Mouse (Mus musculus): ENCODE results near the gene Fry. TPM values are rescaled to one million over a fixed set of nuclear protein-coding genes. Genes with fewer than 3 reads are reported as not detected.

The Fry gene
- polyA plus RNA-seq, 1 experiment from 2014 or later: 10.2 TPM

DNA sequence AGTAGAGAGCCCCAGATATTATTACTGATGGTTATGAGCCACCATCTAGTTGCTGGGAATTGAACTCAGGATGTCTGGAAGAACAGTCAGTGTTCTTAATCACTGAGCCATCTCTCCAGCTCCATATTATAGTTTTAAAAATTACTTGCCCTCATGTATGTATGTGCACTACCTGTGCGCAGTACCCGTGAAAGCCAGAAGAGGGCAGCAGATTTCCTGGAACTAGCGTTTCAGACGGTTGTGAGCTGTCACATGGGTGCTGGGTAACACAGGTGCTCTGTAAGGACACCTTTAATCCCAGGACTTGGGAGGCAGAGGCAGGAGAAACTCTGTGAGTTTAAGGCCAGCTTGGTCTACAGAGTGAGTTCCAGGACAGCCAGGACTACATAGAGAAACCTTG is 111.3 kb downstream of the Fry start:
- Histone ChIP-seq H3K27me3 (no peaks in the 10 kb centered on the region), H3K9me3 (no peaks in the 10 kb centered on the region), H3K27ac (no peak overlapping the region), H3K4me2 (replicated peaks) (no peak overlapping the region), H3K4me3 (no peak overlapping the region), H3K4me1 (peaks cover 3% of the 10 kb centered on the region; the same call in 1 of the 2 replicates), H3K36me3 (no peaks in the 10 kb centered on the region), H3K9ac (no peak overlapping the region)
- WGBS: 91% methylated on average over 4 of the region's 4 CpGs
- ATAC-seq (ENCODE audit: insufficient number of reproducible peaks, insufficient read depth, low FRiP score, low TSS enrichment): no peak

DNA sequence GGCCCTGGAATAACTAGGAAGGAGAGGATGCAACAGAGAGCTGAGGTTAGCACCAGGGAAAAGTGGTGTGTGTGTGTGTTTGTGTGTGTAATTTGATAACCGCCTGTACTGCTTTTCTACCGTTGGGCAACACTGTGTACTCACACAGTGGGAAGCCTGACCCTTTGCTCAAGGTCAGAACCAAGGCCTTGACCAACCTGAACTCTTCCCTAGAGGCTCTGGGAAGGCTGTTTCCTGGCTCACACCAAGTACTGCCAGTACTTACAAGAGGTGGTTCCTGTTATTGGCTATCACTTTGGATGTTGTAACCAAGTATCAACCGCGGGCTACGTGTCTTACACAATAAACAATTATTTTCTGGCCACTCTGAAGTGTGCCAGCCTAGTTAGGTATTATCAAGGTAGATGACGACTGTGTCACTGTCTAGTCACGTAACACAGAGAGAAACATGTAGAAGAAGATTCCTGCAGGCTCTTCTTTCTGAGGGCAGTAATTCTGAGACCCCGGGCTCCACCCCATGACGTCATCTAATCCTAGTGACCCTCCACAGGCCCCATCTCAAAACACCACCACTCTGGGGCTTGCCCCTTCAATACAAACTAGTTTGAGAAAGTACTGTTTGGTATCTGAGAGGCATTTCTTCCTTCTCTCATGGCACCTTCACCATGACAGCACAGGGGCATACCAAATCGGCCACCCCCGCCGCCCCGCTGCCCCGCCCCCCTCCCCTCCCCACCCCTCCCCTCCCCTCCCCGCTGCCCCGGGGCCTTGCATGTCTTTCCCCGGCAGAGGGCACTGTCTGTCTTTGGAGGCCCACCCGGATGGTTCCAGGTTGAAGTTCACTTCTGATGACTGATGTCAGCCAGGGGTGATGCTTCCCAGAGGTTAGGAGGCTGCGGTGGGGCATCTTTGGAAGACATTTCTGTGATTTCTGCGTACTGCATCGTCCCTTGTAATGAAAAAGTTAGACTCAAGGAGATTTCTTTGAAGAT is 114.0 kb downstream of the Fry start:
- H3K4me3 ChIP-seq: 0 out of 2 replicates have a peak overlapping the region, but pooled peaks have one; percentile 15
- peaks cover 3% of the 10 kb centered on the region; the same call in 1 of the 2 replicates for H3K4me1 ChIP-seq
- 31% methylated on average over 19 of the region's 21 CpGs for WGBS
- no peaks in the 10 kb centered on the region for H3K27me3 ChIP-seq
- no peak overlapping the region for H3K9ac ChIP-seq
- peak overlapping the region; percentile 36 for H3K4me2 ChIP-seq (replicated peaks)
- H3K9me3 ChIP-seq: no peaks in the 10 kb centered on the region
- H3K27ac ChIP-seq: no peak overlapping the region
- peak; percentile 38; the same call in 1 of the 2 replicates for ATAC-seq (ENCODE audit: insufficient number of reproducible peaks, insufficient read depth, low FRiP score, low TSS enrichment)
- no peaks in the 10 kb centered on the region for H3K36me3 ChIP-seq

DNA sequence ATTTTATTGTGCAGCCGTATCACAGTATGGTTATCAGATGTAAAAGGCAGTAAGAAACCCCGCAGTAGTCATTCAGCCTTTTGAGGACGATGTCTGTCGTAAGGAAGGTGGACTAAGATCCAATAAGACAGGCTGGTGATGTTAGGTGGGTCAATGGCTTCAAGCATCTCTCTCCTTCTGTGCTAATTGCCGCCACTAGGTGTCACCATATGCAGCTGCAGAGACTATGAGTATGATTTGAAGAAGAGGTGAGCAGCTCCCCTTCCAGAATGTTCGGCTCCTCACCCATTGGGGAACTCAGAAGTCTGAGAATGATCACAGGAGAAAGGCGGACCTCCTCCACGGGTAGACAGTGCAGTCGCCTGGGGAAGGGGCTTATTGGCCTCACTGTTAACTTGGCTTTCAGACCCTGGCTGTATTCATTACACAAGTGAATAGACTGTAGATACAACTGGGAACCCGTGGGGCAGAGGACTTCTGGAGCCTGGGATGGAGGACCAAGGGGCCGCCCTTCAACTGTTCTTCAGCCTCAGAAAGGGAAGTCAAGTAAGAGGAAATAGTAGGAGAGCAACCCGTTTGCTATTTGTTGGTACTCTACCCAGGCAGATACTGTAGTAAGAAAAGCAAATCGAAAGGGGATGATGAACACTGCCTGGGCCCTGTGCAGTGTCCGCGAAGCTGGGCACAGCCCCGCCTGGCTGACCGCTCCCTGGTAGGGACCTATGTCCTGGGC is 114.9 kb downstream of the Fry start:
- 59% methylated on average over 17 of the region's 17 CpGs for WGBS
- ATAC-seq (ENCODE audit: insufficient number of reproducible peaks, insufficient read depth, low FRiP score, low TSS enrichment): 0 out of 2 replicates have a peak, but pooled peaks have one; percentile 50

DNA sequence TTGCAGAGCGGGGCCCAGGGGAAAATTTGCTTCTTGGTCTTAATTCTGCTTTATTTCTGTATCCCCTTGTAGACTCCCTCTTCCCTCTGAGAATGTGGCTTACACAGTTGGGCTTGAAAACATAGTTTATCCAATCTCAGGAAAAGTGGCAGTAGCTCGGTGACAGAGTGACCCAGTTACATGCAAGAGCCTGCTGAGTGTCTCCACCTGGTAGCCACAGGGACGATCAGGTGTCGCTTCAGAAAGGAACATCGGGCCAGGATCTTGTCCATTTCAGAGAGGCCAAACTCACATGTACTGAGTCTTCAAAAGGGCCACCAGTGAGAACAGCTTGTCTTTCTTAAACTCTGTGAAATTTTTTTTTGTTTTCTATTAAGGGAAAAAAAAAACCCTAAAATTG is 117.5 kb downstream of the Fry start:
- no peaks in the 10 kb centered on the region for H3K9me3 ChIP-seq
- no peak overlapping the region for H3K4me2 ChIP-seq (replicated peaks)
- H3K9ac ChIP-seq: no peak overlapping the region
- H3K4me1 ChIP-seq: peaks cover 3% of the 10 kb centered on the region; the same call in 1 of the 2 replicates
- 88% methylated on average over 5 of the region's 5 CpGs for WGBS
- no peak for ATAC-seq (ENCODE audit: insufficient number of reproducible peaks, insufficient read depth, low FRiP score, low TSS enrichment)
- no peak overlapping the region for H3K4me3 ChIP-seq
- no peaks in the 10 kb centered on the region for H3K27me3 ChIP-seq
- no peak overlapping the region for H3K27ac ChIP-seq
- no peaks in the 10 kb centered on the region for H3K36me3 ChIP-seq

More for the DNA sequence above, 114.9 kb downstream of the Fry start:
- Histone ChIP-seq H3K4me1 (peaks cover 3% of the 10 kb centered on the region; the same call in 1 of the 2 replicates), H3K4me3 (no peak overlapping the region), H3K9ac (no peak overlapping the region), H3K36me3 (no peaks in the 10 kb centered on the region), H3K27ac (no peak overlapping the region), H3K9me3 (no peaks in the 10 kb centered on the region), H3K27me3 (no peaks in the 10 kb centered on the region), H3K4me2 (replicated peaks) (peak overlapping the region; percentile 36; the same call in 1 of the 2 replicates)

DNA sequence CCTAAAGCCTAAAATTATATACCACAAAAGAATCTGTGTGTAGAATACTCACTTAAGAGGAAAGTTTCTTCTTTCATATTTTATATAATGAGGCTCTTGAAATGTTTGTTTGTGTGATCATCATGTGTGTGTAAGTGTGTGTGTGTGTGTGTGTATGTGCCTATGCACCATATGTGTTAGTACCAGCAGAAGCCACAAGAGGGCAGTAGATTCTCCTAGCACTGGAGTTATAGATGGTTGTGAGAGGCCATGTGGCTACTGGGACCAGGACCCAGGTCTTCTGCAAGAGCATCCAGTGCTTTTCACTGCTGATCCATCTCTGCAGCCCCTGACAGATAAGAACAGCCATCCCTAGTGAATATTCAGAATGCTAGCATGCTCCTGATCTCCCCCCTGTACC is 118.2 kb downstream of the Fry start:
- Histone ChIP-seq H3K9ac (no peak overlapping the region), H3K4me3 (no peak overlapping the region), H3K4me1 (peaks cover 3% of the 10 kb centered on the region; the same call in 1 of the 2 replicates), H3K27ac (no peak overlapping the region), H3K27me3 (no peaks in the 10 kb centered on the region), H3K36me3 (no peaks in the 10 kb centered on the region), H3K9me3 (no peaks in the 10 kb centered on the region), H3K4me2 (replicated peaks) (no peak overlapping the region)
- ATAC-seq (ENCODE audit: insufficient number of reproducible peaks, insufficient read depth, low FRiP score, low TSS enrichment): no peak

DNA sequence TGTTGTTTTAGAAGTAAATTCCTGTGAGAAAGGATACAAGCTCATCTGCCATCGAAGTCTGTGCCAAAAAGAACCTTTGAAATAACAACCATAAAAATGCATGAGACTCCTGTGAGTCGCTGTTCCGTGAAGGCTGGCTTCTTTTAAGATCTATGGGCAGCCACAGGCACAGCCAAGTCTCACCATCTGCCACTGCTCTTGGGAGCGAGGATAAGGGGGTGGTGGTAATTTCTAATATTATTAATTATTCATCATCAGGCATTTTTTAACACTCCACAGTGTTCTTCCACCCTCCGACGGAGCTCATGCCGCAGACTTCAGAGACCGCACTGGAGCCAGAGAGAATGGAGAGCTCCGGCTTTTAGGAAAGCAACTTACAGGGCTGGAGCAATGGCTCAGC is 123.2 kb downstream of the Fry start:
- H3K9ac ChIP-seq: no peak overlapping the region
- no peaks in the 10 kb centered on the region for H3K9me3 ChIP-seq
- H3K27me3 ChIP-seq: no peaks in the 10 kb centered on the region
- 94% methylated on average over 9 of the region's 9 CpGs for WGBS
- H3K4me1 ChIP-seq: no peaks in the 10 kb centered on the region
- no peak overlapping the region for H3K27ac ChIP-seq
- H3K36me3 ChIP-seq: no peaks in the 10 kb centered on the region
- no peak overlapping the region for H3K4me3 ChIP-seq
- no peak for ATAC-seq (ENCODE audit: insufficient number of reproducible peaks, insufficient read depth, low FRiP score, low TSS enrichment)
- no peak overlapping the region for H3K4me2 ChIP-seq (replicated peaks)

DNA sequence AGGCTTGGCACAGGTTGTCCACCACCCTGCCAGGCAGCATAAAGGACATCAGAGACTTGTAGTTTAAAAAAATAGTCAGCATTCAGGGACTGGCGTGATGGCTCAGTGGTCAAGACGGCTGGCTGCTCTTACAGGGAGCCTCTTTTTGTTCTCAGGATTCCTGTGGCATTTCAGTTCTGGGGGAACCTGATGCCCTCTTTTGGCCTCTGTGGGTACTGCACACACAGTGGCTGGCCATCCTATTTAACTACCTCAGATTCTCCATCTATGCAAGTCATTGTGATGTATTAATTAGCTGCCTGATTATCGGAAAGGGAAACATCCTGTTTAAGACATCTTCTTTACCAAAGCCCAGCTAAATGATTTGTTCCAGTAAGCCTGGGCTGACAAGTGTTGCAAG is 128.3 kb downstream of the Fry start:
- H3K27me3 ChIP-seq: no peaks in the 10 kb centered on the region
- H3K4me2 ChIP-seq (replicated peaks): no peak overlapping the region
- no peaks in the 10 kb centered on the region for H3K4me1 ChIP-seq
- 84% methylated on average over 3 of the region's 3 CpGs for WGBS
- no peak overlapping the region for H3K9ac ChIP-seq
- ATAC-seq (ENCODE audit: insufficient number of reproducible peaks, insufficient read depth, low FRiP score, low TSS enrichment): no peak
- no peaks in the 10 kb centered on the region for H3K9me3 ChIP-seq
- H3K4me3 ChIP-seq: no peak overlapping the region
- H3K27ac ChIP-seq: no peak overlapping the region
- no peaks in the 10 kb centered on the region for H3K36me3 ChIP-seq

DNA sequence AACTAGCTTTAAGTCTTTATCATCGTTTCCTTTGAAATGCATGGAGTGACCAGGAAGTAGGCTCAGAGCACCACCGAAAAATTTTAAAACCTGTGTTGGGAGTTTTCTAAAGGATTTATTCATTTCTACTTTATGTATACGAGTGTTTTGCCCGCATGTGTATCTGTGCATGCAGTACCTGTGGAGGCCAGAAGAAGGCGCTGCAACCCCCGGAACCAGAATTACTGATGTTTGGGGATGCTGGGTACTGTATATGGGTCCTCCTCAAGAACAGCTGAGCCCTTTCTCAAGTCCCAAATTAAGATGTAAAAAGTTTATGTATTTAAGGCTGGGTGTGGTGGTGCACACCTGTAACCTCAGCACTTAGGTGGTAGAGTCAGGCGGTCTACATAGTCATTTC is 139.3 kb downstream of the Fry start:
- no peaks in the 10 kb centered on the region for H3K9me3 ChIP-seq
- H3K36me3 ChIP-seq: no peaks in the 10 kb centered on the region
- no peak overlapping the region for H3K9ac ChIP-seq
- H3K4me1 ChIP-seq: 0 out of 2 replicates have a peak, but pooled peaks cover 4% of the 10 kb centered on the region
- H3K27me3 ChIP-seq: 0 out of 2 replicates have a peak, but pooled peaks cover 3% of the 10 kb centered on the region
- no peak overlapping the region for H3K4me2 ChIP-seq (replicated peaks)
- ATAC-seq (ENCODE audit: insufficient number of reproducible peaks, insufficient read depth, low FRiP score, low TSS enrichment): no peak
- WGBS: 83% methylated on average over 7 of the region's 7 CpGs
- no peak overlapping the region for H3K27ac ChIP-seq
- H3K4me3 ChIP-seq: no peak overlapping the region

DNA sequence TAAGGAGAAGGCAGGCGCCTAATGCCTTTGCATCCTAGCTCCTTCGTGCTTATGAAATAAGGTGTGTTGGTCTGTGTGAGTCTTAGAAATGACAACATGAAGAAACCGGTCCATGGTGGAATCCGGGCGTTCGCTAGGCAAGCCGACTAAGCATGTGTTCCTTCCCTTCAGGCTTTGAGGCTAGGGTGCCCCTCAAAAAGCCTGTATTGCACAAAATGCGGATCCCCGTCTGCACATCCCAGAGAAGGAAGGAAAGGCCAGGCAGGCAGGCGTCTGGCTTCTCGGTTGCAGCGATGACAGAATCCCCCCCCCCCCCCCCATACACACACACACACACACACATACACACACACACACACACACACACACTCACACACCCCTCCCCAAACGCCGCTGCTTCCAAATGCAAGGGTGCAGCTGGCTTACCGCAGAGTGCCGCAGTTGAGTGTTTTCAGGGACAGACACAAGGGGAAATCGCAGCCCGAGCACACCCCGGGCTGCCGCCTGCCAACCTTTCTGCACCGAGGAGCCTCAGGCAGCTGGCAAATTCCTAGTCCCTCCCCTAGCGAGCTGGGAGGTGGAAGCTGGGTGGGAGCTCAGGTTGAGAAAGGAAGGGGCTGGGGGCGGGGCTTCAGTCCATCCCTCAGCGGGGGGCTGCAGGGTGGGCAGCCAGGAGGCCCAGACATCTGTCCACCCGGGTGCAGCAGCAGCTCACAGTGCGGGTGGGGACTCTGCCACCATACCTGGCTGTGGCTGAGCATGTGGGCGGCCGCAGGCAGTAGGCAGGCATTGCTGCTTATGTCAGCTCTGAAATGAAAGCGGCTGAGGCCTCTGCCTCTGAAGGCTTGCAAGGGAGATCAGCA is 141.0 kb downstream of the Fry start:
- peak overlapping the region; percentile 45 for H3K9ac ChIP-seq
- peak overlapping the region; percentile 76; the same call in 1 of the 2 replicates for H3K27ac ChIP-seq
- 0 out of 2 replicates have a peak, but pooled peaks cover 3% of the 10 kb centered on the region for H3K27me3 ChIP-seq
- H3K36me3 ChIP-seq: no peaks in the 10 kb centered on the region
- peak overlapping the region; percentile 43 for H3K4me3 ChIP-seq
- H3K4me1 ChIP-seq: peaks cover 10% of the 10 kb centered on the region; the same call in 1 of the 2 replicates
- peak overlapping the region; percentile 63 for H3K4me2 ChIP-seq (replicated peaks)
- no peaks in the 10 kb centered on the region for H3K9me3 ChIP-seq
- WGBS: 2% methylated on average over 24 of the region's 29 CpGs
- ATAC-seq (ENCODE audit: insufficient number of reproducible peaks, insufficient read depth, low FRiP score, low TSS enrichment): peak; percentile 80

DNA sequence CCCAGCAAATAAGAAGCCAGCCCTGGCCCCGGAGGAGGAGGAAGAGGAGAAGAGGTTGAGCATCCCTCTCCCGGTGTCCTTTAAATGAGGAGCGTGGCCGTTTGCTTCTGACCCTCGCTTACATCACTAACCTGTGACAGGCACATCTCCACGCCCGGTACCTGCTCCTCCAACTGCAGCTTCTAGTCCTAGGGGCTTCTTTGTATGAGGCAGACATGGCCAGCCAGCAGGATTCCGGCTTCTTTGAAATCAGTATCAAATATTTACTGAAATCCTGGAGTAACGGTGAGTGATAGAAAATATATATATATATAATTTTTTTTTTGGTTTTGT is 141.6 kb downstream of the Fry start:
- H3K36me3 ChIP-seq: no peaks in the 10 kb centered on the region
- H3K9me3 ChIP-seq: no peaks in the 10 kb centered on the region
- WGBS: 31% methylated on average over 9 of the region's 9 CpGs
- peak overlapping the region; percentile 45; the same call in 1 of the 2 replicates for H3K9ac ChIP-seq
- H3K4me1 ChIP-seq: peaks cover 10% of the 10 kb centered on the region; the same call in 1 of the 2 replicates
- peak overlapping the region; percentile 43 for H3K4me3 ChIP-seq
- H3K4me2 ChIP-seq (replicated peaks): peak overlapping the region; percentile 63
- H3K27me3 ChIP-seq: 0 out of 2 replicates have a peak, but pooled peaks cover 3% of the 10 kb centered on the region
- ATAC-seq (ENCODE audit: insufficient number of reproducible peaks, insufficient read depth, low FRiP score, low TSS enrichment): peak; percentile 4; the same call in 1 of the 2 replicates
- H3K27ac ChIP-seq: peak overlapping the region; percentile 76; the same call in 1 of the 2 replicates

DNA sequence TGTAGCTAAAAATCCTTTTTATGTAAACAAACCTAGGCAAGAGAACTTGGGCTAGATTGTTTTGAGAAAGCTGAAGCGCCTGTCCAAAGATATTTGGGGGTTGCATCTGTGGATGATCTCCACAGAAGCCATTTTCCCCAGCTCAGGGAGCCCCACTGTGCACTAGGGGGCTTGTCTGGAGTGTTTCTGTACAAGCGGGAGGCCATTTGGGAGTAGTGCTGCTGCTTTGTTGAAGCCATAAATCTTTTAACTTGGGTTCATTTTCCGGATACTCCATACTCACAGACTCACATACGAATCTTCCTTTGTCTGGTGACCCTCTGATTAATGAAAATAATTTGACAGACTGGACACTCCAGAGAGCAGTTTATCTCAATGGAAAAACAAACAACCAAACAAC is 142.9 kb downstream of the Fry start:
- WGBS: 65% methylated on average over 4 of the region's 4 CpGs
- Histone ChIP-seq H3K4me2 (replicated peaks) (no peak overlapping the region), H3K4me1 (peaks cover 10% of the 10 kb centered on the region; the same call in 1 of the 2 replicates), H3K27ac (no peak overlapping the region), H3K9ac (no peak overlapping the region), H3K36me3 (no peaks in the 10 kb centered on the region), H3K9me3 (no peaks in the 10 kb centered on the region), H3K27me3 (0 out of 2 replicates have a peak, but pooled peaks cover 3% of the 10 kb centered on the region), H3K4me3 (no peak overlapping the region)
- ATAC-seq (ENCODE audit: insufficient number of reproducible peaks, insufficient read depth, low FRiP score, low TSS enrichment): no peak
